Mouse (Mus musculus) inflammation-experienced regulatory T-cells, adult 16 weeks (primary cell): ENCODE data around the gene Nfix. TPM values are rescaled to one million over a fixed set of nuclear protein-coding genes. Genes with fewer than 3 reads are reported as not detected.

Experiments
- polyA plus RNA-seq: library from polyadenylated mRNA; unstranded; fragments of 100-300 nt; shearing (Covaris generic); gene quantifications from one replicate; pipeline ENCODE4 v1.2.1, GENCODE M21; 2017

Nfix gene
- 3.4 TPM for polyA plus RNA-seq

DNA sequence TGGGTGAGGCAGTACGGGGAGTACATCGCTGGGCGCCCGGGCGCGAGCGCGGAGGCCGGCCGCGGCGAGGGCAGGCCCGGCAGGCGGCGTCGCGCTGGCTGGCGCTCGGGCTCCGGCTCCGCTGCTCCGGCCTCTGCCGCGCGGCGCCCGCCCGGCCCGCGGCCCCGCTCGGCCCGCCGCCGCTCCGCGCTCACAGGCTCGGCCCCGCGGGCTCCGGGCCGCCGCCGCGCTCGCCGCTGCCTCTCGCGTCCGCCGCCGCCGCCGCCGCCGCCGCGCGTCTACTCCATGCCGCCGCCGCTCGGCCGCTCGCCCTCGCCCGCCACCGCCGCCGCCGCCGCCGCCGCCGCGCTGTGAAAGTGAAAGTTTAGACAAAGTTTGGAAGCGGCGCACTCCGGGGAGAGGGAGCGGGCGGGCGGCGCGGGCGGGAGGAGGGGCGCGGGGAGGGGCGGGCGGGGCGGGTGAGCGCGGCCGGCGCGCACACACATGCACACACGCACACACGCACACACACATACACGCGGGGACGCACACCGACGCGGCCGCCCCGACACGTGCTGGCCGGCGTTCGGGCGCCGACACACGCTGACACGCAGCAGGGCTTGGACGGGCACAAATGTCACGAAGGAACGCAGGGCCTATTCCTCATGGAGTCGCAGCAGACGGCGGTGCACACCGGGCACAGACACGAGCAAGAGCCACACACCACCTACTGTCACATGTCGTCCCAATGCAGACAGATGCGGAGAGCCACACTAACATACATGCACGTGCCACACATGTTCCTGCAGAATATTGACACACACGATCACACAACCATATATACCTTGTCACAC lies at the start of gene Nfix:
Gene Nfix (minus strand): TSS at position 346 of the 833 bp plus-strand sequence.

DNA sequence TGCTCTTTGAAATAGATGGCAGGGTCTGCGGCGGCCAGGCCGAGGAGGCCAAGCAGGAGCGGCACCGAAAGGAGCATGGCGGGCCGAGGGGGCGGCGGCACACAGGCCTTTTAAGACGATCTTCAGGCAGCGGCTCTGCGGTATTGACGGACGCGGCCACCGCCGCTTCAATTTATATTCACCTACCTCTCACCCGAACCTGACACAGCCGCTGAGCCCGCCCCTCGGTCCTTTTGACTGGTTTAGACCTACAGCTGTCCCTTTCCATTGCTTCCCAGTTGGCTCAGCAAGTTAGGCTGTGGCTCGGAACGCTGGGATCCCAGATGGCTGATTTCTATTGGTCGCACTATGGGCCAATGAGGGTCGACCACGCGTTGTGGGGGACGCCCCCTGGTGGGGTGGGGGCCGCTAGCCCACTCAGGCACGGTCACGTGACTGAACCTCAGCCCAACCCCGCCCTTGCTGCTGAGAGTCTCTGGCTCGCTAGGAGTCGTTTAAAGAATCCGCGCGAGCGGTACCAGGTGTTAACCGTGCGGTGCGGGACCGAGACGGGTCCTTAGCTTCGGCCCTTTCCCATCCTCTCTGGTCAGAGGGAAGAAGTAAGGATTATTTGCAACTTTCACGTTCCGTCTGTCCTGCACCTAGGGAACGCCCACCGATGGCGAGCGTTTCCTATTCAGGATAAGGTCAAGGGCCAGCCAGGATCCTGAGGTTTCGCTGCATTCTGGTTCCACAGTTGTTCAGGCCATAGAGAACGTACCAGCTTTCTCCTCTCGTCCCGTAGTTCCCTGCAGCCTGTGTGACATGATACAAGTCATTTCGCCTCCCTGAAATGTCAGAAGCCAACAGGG lies 46.8 kb upstream of the Nfix start, which contains the start of gene Calr:
Gene Calr (minus strand): TSS at position 213 of the 851 bp plus-strand sequence.

GRCm38 (mm10) chr8:84840248-84840999 lies 40.3 kb upstream of the Nfix start, which contains the start of gene Rad23a:
Gene Rad23a (minus strand): TSS chr8:84840665.

DNA sequence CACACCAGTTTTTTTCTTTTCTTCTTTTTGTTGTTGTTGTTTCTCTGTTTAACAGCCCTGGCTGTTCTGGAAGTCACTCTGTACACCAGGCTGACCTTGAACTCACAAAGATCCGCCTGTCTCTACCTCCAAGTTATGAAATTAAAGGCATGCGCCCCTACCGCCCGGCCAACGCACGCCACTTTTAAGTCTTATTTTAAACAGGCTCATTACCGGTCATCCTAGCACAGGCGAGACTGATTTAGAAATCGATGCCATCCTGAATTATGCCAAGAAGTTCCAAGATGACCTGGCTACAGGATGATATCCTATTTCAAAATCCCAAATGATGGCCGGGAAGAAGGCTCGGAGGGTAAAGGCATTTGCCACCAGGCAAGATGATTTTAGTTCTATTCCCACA lies 31.3 kb upstream of the Nfix start, which contains the start of gene Gadd45gip1:
Gene Gadd45gip1 (plus strand): TSS at position 33 of the 400 bp plus-strand sequence.

DNA sequence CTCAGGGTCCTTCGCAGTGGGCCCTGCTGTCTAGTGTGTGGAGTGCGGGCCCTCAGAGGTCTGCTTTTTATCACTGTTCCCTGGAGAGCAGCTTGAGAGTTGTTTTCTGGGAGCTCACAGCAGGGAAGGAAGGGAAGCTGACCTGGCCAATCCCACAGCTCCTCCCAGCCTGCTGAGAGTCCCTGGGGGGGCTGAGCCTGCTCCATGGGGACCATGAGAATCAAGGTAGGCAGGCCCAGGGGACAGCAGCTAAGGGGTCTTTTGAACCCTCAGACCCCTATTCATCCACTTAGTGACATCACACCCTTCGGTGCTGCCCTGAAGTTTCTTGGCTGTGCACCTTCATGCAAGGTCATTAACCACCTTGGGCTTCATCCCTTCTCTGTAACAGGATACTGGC lies 22.6 kb upstream of the Nfix start, which contains the start of gene Dand5:
Gene Dand5 (minus strand): TSS at position 101 of the 400 bp plus-strand sequence.

GRCm38 (mm10) chr8:84722850-84723570 lies 77.1 kb downstream of the Nfix start, which contains the start of gene G430095P16Rik:
Gene G430095P16Rik (plus strand): TSS chr8:84723007.

GRCm38 (mm10) chr8:84700941-84701911 lies 98.9 kb downstream of the Nfix start, which contains the start of gene Lyl1:
Gene Lyl1 (plus strand): TSS chr8:84701457.

DNA sequence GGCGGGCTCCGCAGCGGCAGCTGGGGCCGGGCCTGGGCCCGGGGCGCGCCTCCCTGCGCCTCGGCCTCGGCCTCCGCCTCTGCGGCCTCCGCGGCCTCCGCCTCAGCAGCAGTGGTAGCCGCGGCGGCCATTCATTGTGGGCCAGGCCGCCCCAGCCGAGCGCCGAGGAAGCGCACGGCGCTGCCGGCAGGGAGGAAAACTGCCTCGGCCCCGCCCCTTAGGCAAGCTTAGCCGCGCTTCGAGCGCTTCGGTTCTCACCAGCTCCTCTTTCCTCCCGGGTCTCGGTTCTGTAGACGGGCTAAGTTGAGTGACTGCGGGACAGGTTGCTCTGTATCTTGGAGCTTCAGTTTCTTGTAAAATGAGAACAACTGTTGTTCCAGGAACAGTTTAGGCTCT lies 112.4 kb downstream of the Nfix start, which contains the start of gene Nacc1:
Gene Nacc1 (minus strand): TSS at position 158 of the 396 bp plus-strand sequence.

GRCm38 (mm10) chr8:84686191-84687002 lies 113.7 kb downstream of the Nfix start, which contains the start of gene Trmt1:
Gene Trmt1 (plus strand): TSS chr8:84686307.

GRCm38 (mm10) chr8:84662581-84663065 lies 137.5 kb downstream of the Nfix start, which contains the start of gene Ier2:
Gene Ier2 (minus strand): TSS chr8:84662852.

Other genes with a start within 250 kb of the Nfix start
- gene Ier2, start 137.5 kb downstream of the Nfix start, polyA plus RNA-seq: 170 TPM
- 63.7 TPM for gene Trmt1, start 114.0 kb downstream of the Nfix start, polyA plus RNA-seq
- 3.9 TPM for gene Nacc1, start 112.5 kb downstream of the Nfix start, polyA plus RNA-seq
- 0.54 TPM for gene Lyl1, start 98.9 kb downstream of the Nfix start, polyA plus RNA-seq
- gene G430095P16Rik, start 77.3 kb downstream of the Nfix start, polyA plus RNA-seq: 29.3 TPM
- gene Dand5, start 22.5 kb upstream of the Nfix start, polyA plus RNA-seq: 9.0 TPM
- 30.6 TPM for gene Gadd45gip1, start 31.2 kb upstream of the Nfix start, polyA plus RNA-seq
- gene Rad23a, start 40.3 kb upstream of the Nfix start, polyA plus RNA-seq: 211 TPM
- 499 TPM for gene Calr, start 46.6 kb upstream of the Nfix start, polyA plus RNA-seq
- 111 TPM for gene Farsa, start 56.6 kb upstream of the Nfix start, polyA plus RNA-seq
- gene Syce2, start 71.8 kb upstream of the Nfix start, polyA plus RNA-seq: 8.3 TPM
- 37.3 TPM for gene Gcdh, start 93.6 kb upstream of the Nfix start, polyA plus RNA-seq
- gene Klf1, start 101.6 kb upstream of the Nfix start, polyA plus RNA-seq: 0.32 TPM
- 21.8 TPM for gene Dnase2a, start 108.2 kb upstream of the Nfix start, polyA plus RNA-seq
- 1.5 TPM for gene Mast1, start 137.0 kb upstream of the Nfix start, polyA plus RNA-seq
- 0.24 TPM for gene Rtbdn, start 146.6 kb upstream of the Nfix start, polyA plus RNA-seq
- gene Gm49661, start 169.1 kb upstream of the Nfix start, polyA plus RNA-seq: not detected
- 247 TPM for gene Prdx2, start 169.2 kb upstream of the Nfix start, polyA plus RNA-seq
- gene Rnaseh2a, start 169.4 kb upstream of the Nfix start, polyA plus RNA-seq: 101 TPM
- gene Junb, start 178.4 kb upstream of the Nfix start, polyA plus RNA-seq: 568 TPM
- gene Hook2, start 190.3 kb upstream of the Nfix start, polyA plus RNA-seq: 10.4 TPM
- not detected for gene Best2, start 214.2 kb upstream of the Nfix start, polyA plus RNA-seq
- gene Asna1, start 224.9 kb upstream of the Nfix start, polyA plus RNA-seq: 40.2 TPM
- 202 TPM for gene Trir, start 226.5 kb upstream of the Nfix start, polyA plus RNA-seq
- gene Tnpo2, start 236.6 kb upstream of the Nfix start, polyA plus RNA-seq: 49.4 TPM